Mouse (Mus musculus) liver, embryonic 13.5 days (tissue): ENCODE data around the gene Btbd35f21. TPM values are rescaled to one million over a fixed set of nuclear protein-coding genes. Genes with fewer than 3 reads are reported as not detected.
"Not testable (repeated sequence)": the region's sequence is repeated elsewhere in the genome, so short reads cannot be mapped to it uniquely, and the experiment has no call there.

Experiments used
- ATAC-seq: fragments of 200-750 bp; cut with Nextera tagmentation; 2 replicates; pipeline ENCODE4 v1.8.0; 2017; ENCODE audit warnings: low read depth, mild to moderate bottlenecking, moderate number of reproducible peaks, moderate library complexity
- DNase-seq: peaks from one replicate; pipeline ENCODE4 v3.0.0; 2022
- H3K27ac ChIP-seq: fragments of 300-500 bp; sonication (generic); 2 replicates; pipeline ENCODE4 v1.5.1; 2015; ENCODE audit warnings: moderate library complexity, mild to moderate bottlenecking, inconsistent platforms
- H3K27me3 ChIP-seq: fragments of 300-500 bp; sonication (generic); 2 replicates; pipeline ENCODE4 v1.6.1; 2015; ENCODE audit warnings: mild to moderate bottlenecking, inconsistent platforms
- H3K36me3 ChIP-seq: fragments of 300-500 bp; sonication (generic); 2 replicates; pipeline ENCODE4 v1.6.1; 2015; ENCODE audit warnings: mild to moderate bottlenecking, inconsistent platforms
- H3K4me1 ChIP-seq: fragments of 300-500 bp; sonication (generic); replicated peaks from 2 replicates; pipeline ENCODE4 v1.6.1; 2015; ENCODE audit warnings: inconsistent platforms
- H3K4me2 ChIP-seq: fragments of 300-500 bp; sonication (generic); 2 replicates; pipeline ENCODE4 v1.6.1; 2015; ENCODE audit warnings: inconsistent platforms, mild to moderate bottlenecking, moderate library complexity
- H3K4me3 ChIP-seq: fragments of 300-500 bp; sonication (generic); replicated peaks from 2 replicates; pipeline ENCODE4 v1.5.1; 2015; ENCODE audit warnings: mild to moderate bottlenecking, inconsistent platforms
- H3K9ac ChIP-seq: fragments of 300-500 bp; sonication (generic); 2 replicates; pipeline ENCODE4 v1.6.1; 2015; ENCODE audit warnings: mild to moderate bottlenecking, inconsistent platforms
- H3K9me3 ChIP-seq: fragments of 300-500 bp; sonication (generic); replicated peaks from 2 replicates; pipeline ENCODE4 v1.6.1; 2016; ENCODE audit warnings: inconsistent platforms
- WGBS: fragments of 180-500 bp; shearing (Covaris S2); methylation state at CpG from one replicate; pipeline ENCODE4 v1.1.7; 2015; ENCODE audit not compliant: insufficient replicate concordance; 5-methylcytosine and 5-hydroxymethylcytosine counted together
- polyA plus RNA-seq: library from polyadenylated mRNA; unstranded; fragments of >200 nt; fragmentation: Nextera tagmentation; extraction: Ambion mirVana; gene quantifications from 2 replicates; pipeline ENCODE4 v1.2.1, GENCODE M21; 2015

The Btbd35f21 gene
- polyA plus RNA-seq, result not detected in 2 replicates

- WGBS, result 71% methylated on average over 1 of the region's 2 CpGs
- ATAC-seq, H3K9ac ChIP-seq, H3K4me1 ChIP-seq, H3K9me3 ChIP-seq, H3K4me3 ChIP-seq, H3K27me3 ChIP-seq, H3K27ac ChIP-seq, H3K4me2 ChIP-seq, DNase-seq, H3K36me3 ChIP-seq: not testable (repeated sequence)
Observed at GRCm38 (mm10) chrX:32725809-32726208, at the start of gene Btbd35f21. Gene Btbd35f21, plus strand, starts transcription at chrX:32726109.

Other genes with a start within 250 kb of the Btbd35f21 start
- not detected in 2 replicates for gene Btbd35f1, start 166.1 kb upstream of the Btbd35f21 start, polyA plus RNA-seq
- not detected in 2 replicates for gene Gm5926, start 75.4 kb upstream of the Btbd35f21 start, polyA plus RNA-seq
- gene Btbd35f30, start 168.5 kb downstream of the Btbd35f21 start, polyA plus RNA-seq, result not detected in 2 replicates
- gene Gm21789, start 215.7 kb downstream of the Btbd35f21 start, polyA plus RNA-seq, result not detected in 2 replicates
- gene Btbd35f5, start 247.8 kb downstream of the Btbd35f21 start, polyA plus RNA-seq, result not detected in 2 replicates